Mouse (Mus musculus): ENCODE measurements around the gene Rnf214. TPM values are rescaled to one million over a fixed set of nuclear protein-coding genes. Genes with fewer than 3 reads are reported as not detected.

Gene Rnf214
- 35.2 and 36.0 TPM in 2 replicates for polyA plus RNA-seq (2015; fragmentation: Nextera tagmentation; extraction: Ambion mirVana)

GRCm38 (mm10) chr9:45906355-45907077 is at the start of gene Rnf214, which contains the start of gene Pcsk7:
Rnf214 (minus strand) TSS chr9:45906911.
Pcsk7 (plus strand) TSS chr9:45906497.
- Histone ChIP-seq H3K27ac (ENCODE audit: low read length) (peak within 1 kb of the TSS; percentile 98), H3K27me3 (replicated peaks; ENCODE audit: control insufficient read depth, insufficient read depth, low read length) (no peaks in the 10 kb centered on the region), H3K9me3 (ENCODE audit: control insufficient read depth, low read length) (no peaks in the 10 kb centered on the region), H3K4me1 (ENCODE audit: control insufficient read depth, insufficient read depth, low read length) (peaks cover 7% of the 10 kb centered on the region; the same call in 1 of the 2 replicates), H3K4me3 (ENCODE audit: low read length) (peak within 1 kb of the TSS; percentile 91), H3K36me3 (ENCODE audit: control insufficient read depth, insufficient read depth, low read length) (peaks cover 15% of the 10 kb centered on the region), H3K9ac (ENCODE audit: low read depth, low read length) (peak within 1 kb of the TSS; percentile 95), H3K4me2 (ENCODE audit: low read depth, low read length) (peak within 1 kb of the TSS; percentile 85)
- under 1% methylated on average over 72 of the region's 80 CpGs for WGBS
- ATAC-seq: peak; percentile 95

GRCm38 (mm10) chr9:45955107-45955963 is 48.6 kb upstream of the Rnf214 start, which contains the start of gene Sidt2:
Sidt2 (minus strand) TSS chr9:45955258.
- H3K36me3 ChIP-seq (ENCODE audit: control insufficient read depth, insufficient read depth, low read length): 0 out of 2 replicates have a peak, but pooled peaks cover 3% of the 10 kb centered on the region
- WGBS: 1% methylated on average over 48 of the region's 48 CpGs
- H3K4me1 ChIP-seq (ENCODE audit: control insufficient read depth, insufficient read depth, low read length): peaks cover 15% of the 10 kb centered on the region
- no peaks in the 10 kb centered on the region for H3K27me3 ChIP-seq (replicated peaks; ENCODE audit: control insufficient read depth, insufficient read depth, low read length)
- peak within 1 kb of the TSS; percentile 89 for H3K4me3 ChIP-seq (ENCODE audit: low read length)
- peak within 1 kb of the TSS; percentile 87 for H3K4me2 ChIP-seq (ENCODE audit: low read depth, low read length)
- peak within 1 kb of the TSS; percentile 91 for H3K27ac ChIP-seq (ENCODE audit: low read length)
- peak; percentile 97 for ATAC-seq
- no peaks in the 10 kb centered on the region for H3K9me3 ChIP-seq (ENCODE audit: control insufficient read depth, low read length)
- peak within 1 kb of the TSS; percentile 85 for H3K9ac ChIP-seq (ENCODE audit: low read depth, low read length)

GRCm38 (mm10) chr9:45954294-45955106 is 47.8 kb upstream of the Rnf214 start:
- peak overlapping the region; percentile 91 for H3K27ac ChIP-seq (ENCODE audit: low read length)
- H3K4me2 ChIP-seq (ENCODE audit: low read depth, low read length): peak overlapping the region; percentile 87
- H3K36me3 ChIP-seq (ENCODE audit: control insufficient read depth, insufficient read depth, low read length): 0 out of 2 replicates have a peak, but pooled peaks cover 3% of the 10 kb centered on the region
- WGBS: under 1% methylated on average over 62 of the region's 63 CpGs
- H3K9ac ChIP-seq (ENCODE audit: low read depth, low read length): peak overlapping the region; percentile 85
- ATAC-seq: peak; percentile 82
- H3K4me3 ChIP-seq (ENCODE audit: low read length): peak overlapping the region; percentile 89
- no peaks in the 10 kb centered on the region for H3K27me3 ChIP-seq (replicated peaks; ENCODE audit: control insufficient read depth, insufficient read depth, low read length)
- peaks cover 15% of the 10 kb centered on the region for H3K4me1 ChIP-seq (ENCODE audit: control insufficient read depth, insufficient read depth, low read length)
- H3K9me3 ChIP-seq (ENCODE audit: control insufficient read depth, low read length): no peaks in the 10 kb centered on the region

GRCm38 (mm10) chr9:45953511-45954293 is 47.0 kb upstream of the Rnf214 start:
- H3K27ac ChIP-seq (ENCODE audit: low read length): peak overlapping the region; percentile 91
- peak overlapping the region; percentile 89 for H3K4me3 ChIP-seq (ENCODE audit: low read length)
- peaks cover 15% of the 10 kb centered on the region for H3K4me1 ChIP-seq (ENCODE audit: control insufficient read depth, insufficient read depth, low read length)
- no peaks in the 10 kb centered on the region for H3K27me3 ChIP-seq (replicated peaks; ENCODE audit: control insufficient read depth, insufficient read depth, low read length)
- WGBS: 53% methylated on average over 13 of the region's 13 CpGs
- peak overlapping the region; percentile 87 for H3K4me2 ChIP-seq (ENCODE audit: low read depth, low read length)
- H3K36me3 ChIP-seq (ENCODE audit: control insufficient read depth, insufficient read depth, low read length): peaks cover 3% of the 10 kb centered on the region; the same call in 1 of the 2 replicates
- no peaks in the 10 kb centered on the region for H3K9me3 ChIP-seq (ENCODE audit: control insufficient read depth, low read length)
- H3K9ac ChIP-seq (ENCODE audit: low read depth, low read length): peak overlapping the region; percentile 85
- ATAC-seq: no peak

- peaks cover 15% of the 10 kb centered on the region for H3K4me1 ChIP-seq (ENCODE audit: control insufficient read depth, insufficient read depth, low read length)
- no peak overlapping the region for H3K4me3 ChIP-seq (ENCODE audit: low read length)
- WGBS: 91% methylated on average over 7 of the region's 7 CpGs
- H3K9me3 ChIP-seq (ENCODE audit: control insufficient read depth, low read length): no peaks in the 10 kb centered on the region
- peak overlapping the region; percentile 36 for H3K9ac ChIP-seq (ENCODE audit: low read depth, low read length)
- H3K4me2 ChIP-seq (ENCODE audit: low read depth, low read length): no peak overlapping the region
- no peak for ATAC-seq
- no peak overlapping the region for H3K27ac ChIP-seq (ENCODE audit: low read length)
- no peaks in the 10 kb centered on the region for H3K27me3 ChIP-seq (replicated peaks; ENCODE audit: control insufficient read depth, insufficient read depth, low read length)
- H3K36me3 ChIP-seq (ENCODE audit: control insufficient read depth, insufficient read depth, low read length): peaks cover 3% of the 10 kb centered on the region; the same call in 1 of the 2 replicates
Measured at GRCm38 (mm10) chr9:45952890-45953289, 46.2 kb upstream of the Rnf214 start.

- 96% methylated on average over 4 of the region's 4 CpGs for WGBS
- Histone ChIP-seq H3K4me3 (ENCODE audit: low read length) (no peak overlapping the region), H3K27ac (ENCODE audit: low read length) (no peak overlapping the region), H3K9me3 (ENCODE audit: control insufficient read depth, low read length) (no peaks in the 10 kb centered on the region), H3K4me2 (ENCODE audit: low read depth, low read length) (no peak overlapping the region), H3K27me3 (replicated peaks; ENCODE audit: control insufficient read depth, insufficient read depth, low read length) (no peaks in the 10 kb centered on the region), H3K4me1 (ENCODE audit: control insufficient read depth, insufficient read depth, low read length) (peaks cover 15% of the 10 kb centered on the region), H3K9ac (ENCODE audit: low read depth, low read length) (no peak overlapping the region), H3K36me3 (ENCODE audit: control insufficient read depth, insufficient read depth, low read length) (peaks cover 3% of the 10 kb centered on the region; the same call in 1 of the 2 replicates)
- no peak for ATAC-seq
Measured at GRCm38 (mm10) chr9:45952057-45952456, 45.3 kb upstream of the Rnf214 start.

- Histone ChIP-seq H3K4me2 (ENCODE audit: low read depth, low read length) (no peak overlapping the region), H3K27ac (ENCODE audit: low read length) (no peak overlapping the region), H3K36me3 (ENCODE audit: control insufficient read depth, insufficient read depth, low read length) (peaks cover 35% of the 10 kb centered on the region), H3K9me3 (ENCODE audit: control insufficient read depth, low read length) (no peaks in the 10 kb centered on the region), H3K4me1 (ENCODE audit: control insufficient read depth, insufficient read depth, low read length) (0 out of 2 replicates have a peak, but pooled peaks cover 2% of the 10 kb centered on the region), H3K4me3 (ENCODE audit: low read length) (no peak overlapping the region), H3K27me3 (replicated peaks; ENCODE audit: control insufficient read depth, insufficient read depth, low read length) (no peaks in the 10 kb centered on the region), H3K9ac (ENCODE audit: low read depth, low read length) (no peak overlapping the region)
- 87% methylated on average over 10 of the region's 10 CpGs for WGBS
- no peak for ATAC-seq
Measured at GRCm38 (mm10) chr9:45946872-45947183, 40.1 kb upstream of the Rnf214 start.

GRCm38 (mm10) chr9:45946182-45946871 is 39.6 kb upstream of the Rnf214 start:
- Histone ChIP-seq H3K27me3 (replicated peaks; ENCODE audit: control insufficient read depth, insufficient read depth, low read length) (no peaks in the 10 kb centered on the region), H3K36me3 (ENCODE audit: control insufficient read depth, insufficient read depth, low read length) (peaks cover 38% of the 10 kb centered on the region), H3K4me3 (ENCODE audit: low read length) (no peak overlapping the region), H3K4me1 (ENCODE audit: control insufficient read depth, insufficient read depth, low read length) (0 out of 2 replicates have a peak, but pooled peaks cover 2% of the 10 kb centered on the region), H3K4me2 (ENCODE audit: low read depth, low read length) (no peak overlapping the region), H3K9me3 (ENCODE audit: control insufficient read depth, low read length) (no peaks in the 10 kb centered on the region), H3K9ac (ENCODE audit: low read depth, low read length) (no peak overlapping the region), H3K27ac (ENCODE audit: low read length) (no peak overlapping the region)
- ATAC-seq: no peak
- 84% methylated on average over 16 of the region's 16 CpGs for WGBS
